Mouse (Mus musculus): ENCODE measurements around the gene Ensa. TPM values are rescaled to one million over a fixed set of nuclear protein-coding genes. Genes with fewer than 3 reads are reported as not detected.

Gene Ensa
- total RNA-seq, 2 experiments from 2014 or later = 349 to 358 TPM

GRCm38 (mm10) chr3:95674812-95675211 lies 50.0 kb downstream of the Ensa start:
- intact Hi-C loops (cut with DNase I) = loop anchor here (5.0 kb wide), 1 partner anchor 158 kb away; no protein-coding TSS in a partner anchor
- TF ChIP-seq CTCF (IDR thresholded peaks at IDR 0.05) = no peak
- H3K4me3 ChIP-seq = no peak overlapping the region
- DNase-seq (ENCODE audit: extremely low spot score in 1 of 2, low spot score in 2 of 2) = no peak
- H3K27ac ChIP-seq = peak overlapping the region; percentile 83

DNA sequence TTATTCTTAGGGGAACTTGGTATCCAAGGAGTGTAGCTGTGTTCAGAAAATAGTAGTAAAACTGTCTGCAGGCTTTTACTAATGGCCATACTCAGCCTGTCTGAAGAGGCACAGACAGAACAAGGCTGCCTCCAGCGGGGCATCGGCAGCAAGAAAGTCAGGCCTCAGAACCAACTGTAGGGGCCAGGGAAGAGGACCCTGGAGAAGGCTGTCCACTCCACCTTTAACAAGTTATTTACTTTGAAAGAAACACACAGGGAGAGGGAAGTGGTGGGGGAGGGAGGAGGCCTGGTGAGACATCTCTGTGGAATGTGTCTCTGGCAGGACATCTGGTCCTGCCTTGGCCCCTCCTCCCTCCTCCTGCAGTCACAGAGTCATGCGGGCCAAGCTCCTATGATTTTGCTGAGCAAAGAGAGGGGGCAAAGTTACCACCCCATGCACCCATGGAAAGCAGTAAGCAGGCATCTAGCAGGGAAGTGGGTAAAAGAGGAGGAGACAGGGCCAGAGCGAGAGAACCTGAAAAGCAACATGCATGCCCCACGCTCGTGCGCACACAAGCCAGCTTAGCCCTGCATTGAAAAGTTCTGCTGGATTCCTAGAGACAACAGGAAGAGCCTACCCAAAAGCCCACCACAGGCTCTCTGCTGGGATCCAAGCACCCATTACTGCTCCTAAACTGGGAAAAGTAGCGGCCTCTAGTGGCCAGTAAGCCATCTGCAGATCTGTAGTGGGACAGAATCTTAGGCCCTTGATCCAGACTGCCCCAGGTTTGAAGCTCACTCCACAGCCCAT lies 50.7 kb downstream of the Ensa start:
- intact Hi-C loops (cut with DNase I) = no loop called here
- TF ChIP-seq CTCF (IDR thresholded peaks at IDR 0.05) = peak; percentile 90

DNA sequence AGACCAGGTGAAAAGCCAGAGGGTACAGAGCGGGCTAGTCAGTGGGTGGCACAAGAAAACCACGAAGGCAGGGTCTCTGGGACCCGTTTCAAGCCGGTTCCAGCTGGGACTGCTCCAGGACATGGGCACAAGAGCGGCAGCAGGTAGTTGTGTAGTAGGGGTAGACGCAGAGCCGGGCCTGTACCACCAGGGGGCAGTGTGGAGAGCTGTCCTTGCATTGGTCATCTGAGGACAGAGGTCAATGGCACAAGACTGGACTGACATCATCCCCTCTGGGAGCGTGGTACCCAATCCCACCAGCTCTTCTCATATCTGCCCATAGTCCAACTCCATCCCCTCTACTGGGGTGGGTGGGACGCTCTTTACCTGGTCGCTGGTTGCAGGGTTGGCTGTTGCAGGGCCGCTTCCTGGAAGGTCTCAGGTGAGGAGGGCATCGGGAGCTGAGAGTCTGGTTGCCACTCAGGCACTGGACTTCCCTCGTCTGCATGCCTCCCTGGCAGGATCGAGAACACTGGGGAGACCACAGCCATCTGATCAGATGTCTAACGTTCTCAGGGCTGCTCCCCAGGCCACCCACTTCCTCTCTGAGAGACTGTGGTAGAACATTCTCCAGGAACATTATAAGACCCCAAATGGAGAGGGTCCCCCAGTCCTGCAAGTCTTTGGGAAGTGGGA lies 52.1 kb downstream of the Ensa start:
- Histone ChIP-seq H3K27ac (peak overlapping the region; percentile 83), H3K4me3 (no peak overlapping the region)
- TF ChIP-seq CTCF (IDR thresholded peaks at IDR 0.05) = peak; percentile 80
- intact Hi-C loops (cut with DNase I) = no loop called here
- DNase-seq (ENCODE audit: extremely low spot score in 1 of 2, low spot score in 2 of 2) = peak in 1 of 2 experiments; percentile 46

More for the DNA sequence above, 50.7 kb downstream of the Ensa start:
- H3K4me3 ChIP-seq = no peak overlapping the region
- peak overlapping the region; percentile 83 for H3K27ac ChIP-seq
- peak; percentile 38 to 49 for DNase-seq (ENCODE audit: extremely low spot score in 1 of 2, low spot score in 2 of 2)

DNA sequence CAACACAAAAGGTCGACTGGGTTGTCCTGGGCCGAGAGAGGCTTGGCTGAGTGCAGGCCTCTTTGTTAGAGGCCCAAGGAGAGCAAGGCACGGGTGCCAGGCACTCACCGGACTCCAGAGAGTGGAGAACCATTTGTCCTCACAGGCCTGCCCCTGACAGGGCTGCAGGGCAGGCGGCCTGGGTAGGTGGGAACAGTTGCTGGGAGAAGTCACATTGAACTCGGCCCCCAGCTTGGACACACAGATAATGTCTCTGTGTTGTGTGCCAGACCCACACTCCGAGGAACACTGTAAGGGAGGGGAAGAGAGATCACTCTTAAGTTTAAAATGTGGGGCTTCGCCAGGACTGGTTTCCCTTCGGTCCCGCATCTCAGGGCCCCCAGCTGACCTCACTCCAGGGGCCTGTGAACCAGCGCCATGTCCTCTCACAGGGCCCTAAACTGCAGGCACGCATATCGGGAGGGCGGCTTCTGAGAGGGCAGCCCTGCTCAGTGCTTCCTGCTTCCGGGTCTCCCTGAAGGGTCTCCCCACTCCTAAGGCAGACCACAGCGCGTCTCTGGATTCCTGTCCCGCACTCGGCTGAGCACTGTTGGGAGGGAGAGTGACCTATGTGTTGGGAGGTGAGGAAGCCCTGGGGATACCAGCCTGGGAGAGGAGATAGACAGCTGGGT lies 52.8 kb downstream of the Ensa start:
- TF ChIP-seq CTCF (IDR thresholded peaks at IDR 0.05) = no peak

GRCm38 (mm10) chr3:95679551-95679950 lies 54.8 kb downstream of the Ensa start:
- intact Hi-C loops (cut with DNase I) = no loop called here
- TF ChIP-seq CTCF (IDR thresholded peaks at IDR 0.05) = no peak
- H3K4me3 ChIP-seq = no peak overlapping the region
- no peak overlapping the region for H3K27ac ChIP-seq
- DNase-seq (ENCODE audit: extremely low spot score in 1 of 2, low spot score in 2 of 2) = no peak

More for the DNA sequence above, 52.8 kb downstream of the Ensa start:
- intact Hi-C loops (cut with DNase I) = no loop called here
- DNase-seq (ENCODE audit: extremely low spot score in 1 of 2, low spot score in 2 of 2) = no peak
- H3K4me3 ChIP-seq = no peak overlapping the region
- peak overlapping the region; percentile 48 for H3K27ac ChIP-seq

- intact Hi-C loops (cut with DNase I) = no loop called here
- DNase-seq (ENCODE audit: extremely low spot score in 1 of 2, low spot score in 2 of 2) = no peak
- no peak for TF ChIP-seq CTCF (IDR thresholded peaks at IDR 0.05)
- no peak overlapping the region for H3K4me3 ChIP-seq
- H3K27ac ChIP-seq = no peak overlapping the region
Measured at GRCm38 (mm10) chr3:95680673-95681072, 55.9 kb downstream of the Ensa start.

GRCm38 (mm10) chr3:95681365-95681764 lies 56.6 kb downstream of the Ensa start:
- DNase-seq (ENCODE audit: extremely low spot score in 1 of 2, low spot score in 2 of 2) = no peak
- H3K27ac ChIP-seq = no peak overlapping the region
- intact Hi-C loops (cut with DNase I) = no loop called here
- no peak overlapping the region for H3K4me3 ChIP-seq
- TF ChIP-seq CTCF (IDR thresholded peaks at IDR 0.05) = no peak

Other genes with a start within 250 kb of the Ensa start
- gene 4930558C23Rik, start 222.2 kb upstream of the Ensa start, total RNA-seq (2021) = not detected
- gene Arnt, start 190.6 kb upstream of the Ensa start, total RNA-seq (2021) = 10 to 100 TPM; 39.1 to 43.3 TPM
- gene Ctsk, start 125.7 kb upstream of the Ensa start, total RNA-seq (2021) = 1 to 10 TPM; 4.3 to 5.5 TPM
- 10 to 100 TPM; 55.2 to 56.9 TPM for gene Ctss, start 98.2 kb upstream of the Ensa start, total RNA-seq (2021)
- gene Hormad1, start 65.3 kb upstream of the Ensa start, total RNA-seq (2021) = not detected
- 10 to 100 TPM; 17.2 to 19.9 TPM for gene Golph3l, start 36.1 kb upstream of the Ensa start, total RNA-seq (2021)
- 10 to 100 TPM; 52.7 to 60.9 TPM for gene Mcl1, start 33.8 kb downstream of the Ensa start, total RNA-seq (2021)
- 1 to 10 TPM; 6.8 to 7.7 TPM for gene Adamtsl4, start 62.9 kb downstream of the Ensa start, total RNA-seq (2021)
- gene Ecm1, start 114.6 kb downstream of the Ensa start, total RNA-seq (2021) = 10 to 100 TPM in 1 of 2 experiments, 1 to 10 TPM in 1; 9.2 to 11.3 TPM
- 10 to 100 TPM; 43.5 to 43.8 TPM for gene Tars2, start 135.2 kb downstream of the Ensa start, total RNA-seq (2021)
- 10 to 100 TPM; 59.6 to 63.5 TPM for gene Rprd2, start 193.9 kb downstream of the Ensa start, total RNA-seq (2021)
- 10 to 100 TPM; 37.2 to 37.8 TPM for gene Prpf3, start 230.9 kb downstream of the Ensa start, total RNA-seq (2021)
- 100 to 1,000 TPM; 148 to 150 TPM for gene Mrps21, start 246.5 kb downstream of the Ensa start, total RNA-seq (2021)